Mouse (Mus musculus) heart, embryonic 13.5 days (tissue): ENCODE data around the gene Cdr2l. TPM values are rescaled to one million over a fixed set of nuclear protein-coding genes. Genes with fewer than 3 reads are reported as not detected.

Experiments
- ATAC-seq: fragments of 200-750 bp; cut with Nextera tagmentation; 2 replicates; pipeline ENCODE4 v1.8.0; 2017; ENCODE audit warnings: moderate TSS enrichment; ENCODE audit not compliant: insufficient number of reproducible peaks, low FRiP score, low TSS enrichment; ENCODE audit errors: extremely low read depth
- H3K27ac ChIP-seq: fragments of 300-500 bp; sonication (generic); replicated peaks from 2 replicates; pipeline ENCODE4 v1.5.1; 2015; ENCODE audit warnings: moderate library complexity, mild to moderate bottlenecking, inconsistent platforms
- H3K27me3 ChIP-seq: fragments of 300-500 bp; sonication (generic); replicated peaks from 2 replicates; pipeline ENCODE4 v1.6.1; 2015; ENCODE audit warnings: mild to moderate bottlenecking, inconsistent platforms
- H3K36me3 ChIP-seq: fragments of 300-500 bp; sonication (generic); 2 replicates; pipeline ENCODE4 v1.6.1; 2015; ENCODE audit warnings: mild to moderate bottlenecking, inconsistent platforms
- H3K4me1 ChIP-seq: fragments of 300-500 bp; sonication (generic); 2 replicates; pipeline ENCODE4 v1.6.1; 2015; ENCODE audit warnings: inconsistent platforms
- H3K4me2 ChIP-seq: fragments of 300-500 bp; sonication (generic); 2 replicates; pipeline ENCODE4 v1.6.1; 2015; ENCODE audit warnings: inconsistent platforms, mild to moderate bottlenecking, moderate library complexity
- H3K4me3 ChIP-seq: fragments of 300-500 bp; sonication (generic); 2 replicates; pipeline ENCODE4 v1.5.1; 2015; ENCODE audit warnings: moderate library complexity, mild to moderate bottlenecking, inconsistent platforms
- H3K9ac ChIP-seq: fragments of 300-500 bp; sonication (generic); 2 replicates; pipeline ENCODE4 v1.6.1; 2015; ENCODE audit warnings: inconsistent platforms, mild to moderate bottlenecking, moderate library complexity
- H3K9me3 ChIP-seq: fragments of 300-500 bp; sonication (generic); 2 replicates; pipeline ENCODE4 v1.6.1; 2016; ENCODE audit warnings: inconsistent platforms
- WGBS: fragments of 180-500 bp; shearing (Covaris S2); methylation state at CpG from one replicate; pipeline ENCODE4 v1.1.7; 2015; ENCODE audit warnings: mixed read lengths; 5-methylcytosine and 5-hydroxymethylcytosine counted together
- polyA plus RNA-seq: library from polyadenylated mRNA; unstranded; fragments of >200 nt; fragmentation: Nextera tagmentation; extraction: Ambion mirVana; gene quantifications from 2 replicates; pipeline ENCODE4 v1.2.1, GENCODE M21; 2015

The Cdr2l gene
- polyA plus RNA-seq, 1 experiment from 2014 or later: 7.4 TPM

DNA sequence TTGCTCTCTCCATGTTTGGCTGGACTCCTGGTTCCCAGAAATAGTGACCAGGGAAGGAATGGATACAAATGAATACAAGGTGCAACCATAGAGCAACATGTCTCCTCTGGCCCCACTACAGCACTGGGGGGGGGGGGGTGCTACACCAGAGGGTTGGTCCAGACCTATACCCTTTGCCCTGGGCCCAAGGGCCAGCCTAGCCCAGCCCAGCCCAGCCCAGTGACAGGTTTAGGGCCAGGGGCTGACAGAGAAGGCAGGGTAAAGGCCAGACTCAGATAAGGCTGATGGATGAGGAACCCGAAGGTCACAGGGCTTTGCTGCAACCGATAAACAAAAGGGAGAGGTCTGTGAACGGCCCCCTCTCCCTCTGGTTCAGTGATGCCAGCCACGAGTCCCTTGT lies 31.7 kb upstream of the Cdr2l start:
- 35% methylated on average over 4 of the region's 4 CpGs for WGBS
- Histone ChIP-seq H3K9me3 (no peaks in the 10 kb centered on the region), H3K4me3 (no peak overlapping the region), H3K27ac (no peak overlapping the region), H3K4me1 (no peaks in the 10 kb centered on the region; the same call in 1 of the 2 replicates), H3K27me3 (peaks cover 87% of the 10 kb centered on the region), H3K9ac (no peak overlapping the region), H3K36me3 (no peaks in the 10 kb centered on the region), H3K4me2 (no peak overlapping the region)
- no peak for ATAC-seq

GRCm38 (mm10) chr11:115353375-115353774 lies 28.3 kb upstream of the Cdr2l start:
- Histone ChIP-seq H3K4me2 (no peak overlapping the region), H3K27ac (no peak overlapping the region), H3K27me3 (peaks cover 79% of the 10 kb centered on the region), H3K4me3 (no peak overlapping the region), H3K4me1 (no peaks in the 10 kb centered on the region), H3K9me3 (no peaks in the 10 kb centered on the region), H3K36me3 (no peaks in the 10 kb centered on the region), H3K9ac (no peak overlapping the region)
- ATAC-seq: no peak
- 83% methylated on average over 5 of the region's 5 CpGs for WGBS

DNA sequence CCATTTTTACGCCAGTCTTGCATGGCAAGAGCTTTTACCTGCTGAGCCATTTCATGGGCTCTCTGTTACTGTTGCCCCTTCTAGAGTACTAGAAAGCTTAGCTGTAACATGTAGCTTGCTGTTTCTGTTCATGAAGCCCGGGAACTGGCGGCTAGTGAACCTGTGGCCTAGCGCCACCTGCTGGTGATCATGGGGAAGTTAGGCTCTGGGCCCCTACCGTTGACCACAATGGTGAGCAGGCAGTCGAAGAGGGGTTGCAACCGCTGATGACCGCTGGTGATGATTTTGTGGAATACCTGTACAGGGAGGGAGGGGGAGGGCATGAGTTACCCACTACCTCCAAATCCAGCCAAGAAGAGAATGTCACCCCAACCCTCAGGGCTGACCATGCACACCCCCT lies 27.5 kb upstream of the Cdr2l start:
- ATAC-seq: no peak
- no peak overlapping the region for H3K4me2 ChIP-seq
- no peak overlapping the region for H3K27ac ChIP-seq
- H3K9ac ChIP-seq: no peak overlapping the region
- peaks cover 72% of the 10 kb centered on the region for H3K27me3 ChIP-seq
- H3K4me1 ChIP-seq: peaks cover 7% of the 10 kb centered on the region
- H3K9me3 ChIP-seq: no peaks in the 10 kb centered on the region
- no peaks in the 10 kb centered on the region for H3K36me3 ChIP-seq
- WGBS: 7% methylated on average over 8 of the region's 8 CpGs
- no peak overlapping the region for H3K4me3 ChIP-seq

DNA sequence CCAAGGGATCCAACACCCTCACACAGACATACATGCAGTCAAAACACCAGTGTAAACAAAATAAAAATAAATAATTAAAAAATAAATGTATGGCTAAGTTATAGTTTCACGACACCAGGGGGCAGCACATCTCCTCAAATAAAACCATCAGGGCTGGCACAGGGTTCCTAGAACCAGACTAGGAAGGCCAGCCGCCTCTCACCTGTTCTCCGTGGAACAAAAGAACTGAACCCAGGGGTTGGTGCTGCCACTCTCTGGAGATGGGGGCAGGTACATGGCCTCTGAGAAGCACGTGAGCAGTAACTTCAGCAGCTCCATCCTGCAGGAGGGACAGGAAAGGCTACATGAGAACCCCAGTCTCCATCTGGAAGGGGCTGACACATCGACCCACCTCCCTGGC lies 23.2 kb upstream of the Cdr2l start:
- Histone ChIP-seq H3K9me3 (no peaks in the 10 kb centered on the region), H3K4me2 (no peak overlapping the region), H3K36me3 (no peaks in the 10 kb centered on the region), H3K27me3 (peaks cover 37% of the 10 kb centered on the region), H3K9ac (no peak overlapping the region), H3K27ac (no peak overlapping the region), H3K4me3 (no peak overlapping the region), H3K4me1 (peaks cover 12% of the 10 kb centered on the region)
- 15% methylated on average over 5 of the region's 5 CpGs for WGBS
- no peak for ATAC-seq

DNA sequence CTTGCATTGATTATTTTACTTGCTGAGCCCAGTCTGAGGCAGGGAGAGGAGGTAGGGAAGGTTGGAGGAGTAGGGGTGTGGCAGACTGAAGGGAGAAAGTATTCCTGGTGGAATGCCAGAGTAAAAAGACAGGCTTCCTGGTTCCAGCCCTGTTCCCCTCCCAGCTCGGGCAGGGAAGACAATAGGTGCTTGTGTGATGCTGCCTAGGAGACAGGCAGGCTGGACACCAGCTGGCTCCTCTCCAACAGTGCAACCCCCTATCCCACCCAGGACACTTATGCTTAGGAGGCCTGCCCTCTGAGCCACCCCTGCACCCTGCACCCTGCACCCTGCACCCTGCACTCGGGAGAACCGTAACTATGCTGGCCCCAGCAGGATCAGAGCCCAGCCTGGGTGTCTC lies 22.4 kb upstream of the Cdr2l start:
- H3K27ac ChIP-seq: peak overlapping the region; percentile 51; the same call in 1 of the 2 replicates
- H3K4me3 ChIP-seq: no peak overlapping the region
- 38% methylated on average over 3 of the region's 3 CpGs for WGBS
- peaks cover 44% of the 10 kb centered on the region for H3K27me3 ChIP-seq
- H3K9me3 ChIP-seq: no peaks in the 10 kb centered on the region
- peaks cover 12% of the 10 kb centered on the region for H3K4me1 ChIP-seq
- no peak overlapping the region for H3K4me2 ChIP-seq
- H3K36me3 ChIP-seq: no peaks in the 10 kb centered on the region
- no peak overlapping the region for H3K9ac ChIP-seq
- no peak for ATAC-seq

DNA sequence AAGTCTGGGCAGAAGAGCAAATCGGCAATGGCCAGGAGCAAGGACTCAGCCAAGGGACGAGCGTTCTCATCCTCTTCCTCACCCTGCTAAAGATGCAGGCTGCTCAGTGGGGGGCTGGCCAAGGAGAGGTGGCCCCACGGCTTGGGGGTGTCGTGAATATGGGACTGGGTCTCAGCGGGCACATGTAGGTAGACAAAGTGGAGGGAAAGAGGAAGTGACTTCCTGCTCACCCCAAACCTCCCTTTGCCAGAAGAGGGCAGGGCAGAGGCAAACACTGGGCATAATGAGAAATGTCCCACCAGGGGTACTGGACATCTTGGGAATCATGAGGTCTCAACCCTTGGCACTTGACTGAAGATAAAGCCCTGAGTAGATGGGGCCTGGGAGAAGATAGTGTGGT lies 22.0 kb upstream of the Cdr2l start:
- ATAC-seq: no peak

GRCm38 (mm10) chr11:115364136-115364535 lies 17.6 kb upstream of the Cdr2l start:
- H3K27me3 ChIP-seq: peaks cover 56% of the 10 kb centered on the region
- no peak overlapping the region for H3K4me2 ChIP-seq
- H3K9me3 ChIP-seq: no peaks in the 10 kb centered on the region
- no peak overlapping the region for H3K9ac ChIP-seq
- peaks cover 30% of the 10 kb centered on the region for H3K4me1 ChIP-seq
- 78% methylated on average over 3 of the region's 3 CpGs for WGBS
- no peak overlapping the region for H3K27ac ChIP-seq
- no peak for ATAC-seq
- H3K36me3 ChIP-seq: no peaks in the 10 kb centered on the region
- H3K4me3 ChIP-seq: no peak overlapping the region

More for the DNA sequence above, 22.0 kb upstream of the Cdr2l start:
- Histone ChIP-seq H3K27me3 (peaks cover 43% of the 10 kb centered on the region), H3K9ac (no peak overlapping the region), H3K4me2 (no peak overlapping the region), H3K4me3 (no peak overlapping the region), H3K4me1 (peaks cover 12% of the 10 kb centered on the region), H3K9me3 (no peaks in the 10 kb centered on the region), H3K27ac (peak overlapping the region; percentile 51; the same call in 1 of the 2 replicates), H3K36me3 (no peaks in the 10 kb centered on the region)
- WGBS: 63% methylated on average over 6 of the region's 6 CpGs

DNA sequence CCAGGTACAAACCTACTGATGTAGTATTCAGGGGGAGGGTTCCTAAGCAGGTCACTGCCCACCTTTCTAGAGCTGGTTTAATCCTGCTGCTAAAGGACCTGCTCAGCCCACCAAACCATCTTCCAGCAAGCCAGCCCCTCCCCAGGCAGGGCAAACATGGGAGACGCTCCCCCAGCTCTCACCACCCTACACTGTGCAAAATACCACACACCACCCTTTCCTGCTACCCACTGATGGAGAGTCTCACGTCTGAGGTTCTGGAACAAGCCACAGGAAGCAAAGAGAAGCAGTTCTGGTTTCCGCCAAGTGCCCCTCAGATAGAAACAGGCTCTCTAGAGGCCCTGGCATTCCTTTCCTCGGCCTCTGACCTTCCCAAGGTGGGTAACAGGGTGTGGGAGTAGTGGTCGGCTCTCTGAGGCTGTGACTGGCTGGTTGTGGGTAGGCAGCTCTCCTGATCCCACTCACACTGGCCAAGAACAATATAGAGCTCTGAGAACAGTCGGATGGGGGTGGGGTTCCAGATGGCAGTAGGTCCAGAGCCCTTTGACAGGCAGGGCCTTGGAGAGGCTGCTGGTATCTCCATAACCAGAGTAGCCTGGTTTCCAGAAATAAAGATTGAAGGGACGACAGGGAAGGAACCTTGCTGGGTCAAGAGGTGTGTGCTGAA lies 15.5 kb upstream of the Cdr2l start:
- H3K4me2 ChIP-seq: peak overlapping the region; percentile 95
- no peaks in the 10 kb centered on the region for H3K9me3 ChIP-seq
- no peaks in the 10 kb centered on the region for H3K36me3 ChIP-seq
- peak overlapping the region; percentile 40; the same call in 1 of the 2 replicates for H3K9ac ChIP-seq
- peaks cover 76% of the 10 kb centered on the region for H3K27me3 ChIP-seq
- peak overlapping the region; percentile 28; the same call in 1 of the 2 replicates for H3K27ac ChIP-seq
- ATAC-seq: no peak
- H3K4me3 ChIP-seq: peak overlapping the region; percentile 63
- 35% methylated on average over 7 of the region's 7 CpGs for WGBS
- H3K4me1 ChIP-seq: peaks cover 25% of the 10 kb centered on the region

DNA sequence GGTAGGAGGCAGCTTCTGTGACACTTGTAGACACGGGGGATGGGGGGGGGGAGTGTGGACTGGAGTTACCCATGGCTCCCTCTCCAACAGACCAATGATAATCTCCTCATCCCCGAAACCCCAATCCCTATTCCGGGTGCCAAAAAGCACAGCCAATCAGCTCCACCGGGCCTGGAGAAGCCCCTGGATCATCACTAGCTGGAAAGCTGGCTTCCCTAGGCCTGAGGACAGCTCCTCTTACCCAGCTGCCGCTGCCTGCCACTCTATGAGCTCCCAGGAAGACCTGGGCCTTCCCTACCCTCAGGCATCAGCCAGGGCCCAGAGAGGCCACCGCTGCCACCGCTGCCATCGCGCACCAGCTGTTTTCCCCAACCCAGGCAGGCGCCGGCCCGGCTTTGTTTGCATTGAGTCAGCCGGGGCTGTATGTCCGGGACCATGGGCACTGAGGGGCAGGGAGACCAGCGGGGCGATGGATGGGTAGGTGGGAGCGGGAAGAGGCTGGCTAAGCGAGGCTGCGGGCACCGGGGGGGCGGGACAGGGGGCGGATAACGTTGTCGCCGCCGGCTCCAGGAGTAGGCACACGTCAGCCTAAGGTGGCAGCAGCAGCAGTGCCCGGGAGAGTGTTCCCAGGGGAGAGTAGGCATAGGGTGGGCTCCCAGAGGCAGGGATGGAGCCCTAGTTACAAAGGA lies 14.9 kb upstream of the Cdr2l start:
- H3K9me3 ChIP-seq: no peaks in the 10 kb centered on the region
- peak overlapping the region; percentile 83 for H3K9ac ChIP-seq
- H3K27me3 ChIP-seq: peaks cover 82% of the 10 kb centered on the region
- H3K4me2 ChIP-seq: peak overlapping the region; percentile 95
- 0 out of 2 replicates have a peak overlapping the region, but pooled peaks have one; percentile 28 for H3K27ac ChIP-seq
- WGBS: 3% methylated on average over 27 of the region's 28 CpGs
- ATAC-seq: no peak
- H3K4me3 ChIP-seq: peak overlapping the region; percentile 63
- peaks cover 25% of the 10 kb centered on the region for H3K4me1 ChIP-seq
- no peaks in the 10 kb centered on the region for H3K36me3 ChIP-seq

DNA sequence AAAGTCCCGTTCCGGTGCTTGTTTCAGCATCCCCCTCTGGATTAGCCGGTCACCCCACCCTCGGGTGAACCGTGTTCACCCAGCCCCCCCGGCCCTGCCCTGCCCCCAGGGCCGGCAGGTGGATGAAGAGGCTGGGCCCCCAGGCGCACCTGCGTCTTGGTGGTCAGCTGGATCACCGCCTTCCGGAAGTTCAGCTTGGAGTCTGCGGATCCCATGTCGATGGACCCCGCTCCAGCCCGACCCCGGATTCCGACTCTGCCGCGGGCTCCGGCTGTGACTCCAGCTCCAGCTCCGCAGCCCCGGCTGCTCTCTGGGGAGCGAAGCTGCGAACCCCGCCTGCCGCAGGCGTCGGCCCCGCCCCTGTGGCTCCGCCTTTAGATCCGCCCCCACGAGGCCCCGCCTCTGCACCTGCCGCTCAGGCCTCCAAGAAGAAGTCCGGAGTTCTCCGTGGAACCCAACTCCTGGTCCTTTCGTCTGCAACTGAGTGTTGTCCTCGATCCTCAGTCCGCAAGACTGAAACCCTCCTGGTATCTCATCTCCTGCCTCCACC lies 14.2 kb upstream of the Cdr2l start, which contains the start of gene Hid1:
Gene Hid1 (minus strand): TSS at position 362 of the 550 bp plus-strand sequence.
- Histone ChIP-seq H3K4me2 (peak within 1 kb of the TSS; percentile 95), H3K27me3 (peaks cover 86% of the 10 kb centered on the region), H3K4me3 (peak within 1 kb of the TSS; percentile 63), H3K36me3 (no peaks in the 10 kb centered on the region), H3K4me1 (peaks cover 25% of the 10 kb centered on the region), H3K9me3 (no peaks in the 10 kb centered on the region), H3K9ac (peak within 1 kb of the TSS; percentile 83), H3K27ac (0 out of 2 replicates have a peak within 1 kb of the TSS, but pooled peaks have one; percentile 28)
- WGBS: under 1% methylated on average over 39 of the region's 39 CpGs
- ATAC-seq: peak; percentile 64

- 47% methylated on average over 7 of the region's 7 CpGs for WGBS
- Histone ChIP-seq H3K9me3 (no peaks in the 10 kb centered on the region), H3K4me1 (peaks cover 37% of the 10 kb centered on the region), H3K4me2 (no peak overlapping the region), H3K27me3 (peaks cover 94% of the 10 kb centered on the region), H3K9ac (no peak overlapping the region), H3K36me3 (no peaks in the 10 kb centered on the region), H3K4me3 (no peak overlapping the region), H3K27ac (no peak overlapping the region)
- ATAC-seq: no peak
Observed at GRCm38 (mm10) chr11:115370368-115370767, 11.3 kb upstream of the Cdr2l start.
